Mouse (Mus musculus): ENCODE measurements at regions not wholly inside any gene's neighbourhood (a gene's known extent, or its start where the extent isn't known, plus 50 kb on each side); places are given as distances from the start of the nearest gene placed in this dataset.
A peak's percentile ranks its signal among the peaks of the same experiment; 100 is the strongest.

DNA sequence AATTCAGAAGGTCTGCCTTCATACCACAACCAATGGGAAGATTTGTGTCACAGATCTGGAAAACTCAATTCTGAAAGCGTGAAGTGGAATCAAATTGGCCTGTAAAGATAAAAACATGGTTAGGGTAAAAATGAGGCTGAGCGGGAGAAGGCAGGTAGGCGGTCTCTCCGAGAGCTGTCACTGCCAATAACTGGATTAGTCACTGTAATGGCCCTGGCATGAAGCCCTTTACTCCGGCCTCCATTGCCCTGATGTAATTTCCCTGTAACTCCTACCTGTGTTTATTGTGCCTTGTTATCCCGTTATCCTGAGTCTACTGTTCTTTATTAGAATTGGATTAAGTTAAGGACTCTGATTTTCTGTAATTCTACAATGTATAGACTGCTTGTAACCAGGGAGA, 166.3 kb upstream of the Eef2kmt start:
- no peak overlapping the region for H3K4me2 ChIP-seq (ENCODE audit: low read depth, low read length)
- H3K4me3 ChIP-seq (ENCODE audit: low read depth, low read length), result no peak overlapping the region
- no peak overlapping the region for H3K9ac ChIP-seq (ENCODE audit: low read depth, low read length)
- ATAC-seq (ENCODE audit: low read depth) (no peak), DNase-seq (ENCODE audit: low spot score) (no peak)
- H3K27ac ChIP-seq (replicated peaks; ENCODE audit: low read depth, low read length), result no peak overlapping the region
- no peaks in the 10 kb centered on the region for H3K4me1 ChIP-seq (ENCODE audit: control insufficient read depth, insufficient read depth, low read length)
- H3K27me3 ChIP-seq (replicated peaks; ENCODE audit: control insufficient read depth, insufficient read depth, low read length), result no peaks in the 10 kb centered on the region
- 67% methylated on average over 6 of the region's 6 CpGs for whole genome bisulfite sequencing
- no peaks in the 10 kb centered on the region for H3K9me3 ChIP-seq (ENCODE audit: control insufficient read depth, low read length)
- H3K36me3 ChIP-seq (ENCODE audit: control insufficient read depth, insufficient read depth, low read length), result no peaks in the 10 kb centered on the region

DNA sequence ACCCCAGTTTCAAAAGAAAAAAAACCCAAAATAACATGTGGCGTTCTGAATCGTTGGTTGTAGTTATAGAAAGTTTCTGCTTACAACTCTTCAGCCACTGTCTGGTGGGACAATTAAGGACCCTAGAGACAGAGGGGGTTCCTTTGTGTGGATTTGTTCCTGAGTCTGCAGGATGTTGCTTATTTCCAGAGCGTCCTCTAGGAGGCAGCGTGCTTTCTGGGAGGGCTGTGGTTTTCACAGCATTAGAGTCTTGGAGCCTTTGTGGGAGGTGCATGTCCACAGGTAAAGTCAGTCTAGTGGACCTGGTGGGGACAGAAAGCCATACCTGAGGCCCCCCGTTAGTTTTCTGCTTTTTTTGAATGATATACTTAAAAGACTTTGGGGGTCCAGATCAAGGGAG, 165.8 kb upstream of the Eef2kmt start:
- Histone ChIP-seq H3K4me3 (ENCODE audit: low read depth, low read length) (no peak overlapping the region), H3K4me2 (ENCODE audit: low read depth, low read length) (no peak overlapping the region), H3K9ac (ENCODE audit: low read depth, low read length) (no peak overlapping the region), H3K4me1 (ENCODE audit: control insufficient read depth, insufficient read depth, low read length) (no peaks in the 10 kb centered on the region), H3K9me3 (ENCODE audit: control insufficient read depth, low read length) (no peaks in the 10 kb centered on the region), H3K36me3 (ENCODE audit: control insufficient read depth, insufficient read depth, low read length) (no peaks in the 10 kb centered on the region), H3K27me3 (replicated peaks; ENCODE audit: control insufficient read depth, insufficient read depth, low read length) (no peaks in the 10 kb centered on the region), H3K27ac (replicated peaks; ENCODE audit: low read depth, low read length) (no peak overlapping the region)
- no peak for ATAC-seq (ENCODE audit: low read depth)
- DNase-seq (ENCODE audit: low spot score), result no peak
- WGBS, result 77% methylated on average over 5 of the region's 5 CpGs

DNA sequence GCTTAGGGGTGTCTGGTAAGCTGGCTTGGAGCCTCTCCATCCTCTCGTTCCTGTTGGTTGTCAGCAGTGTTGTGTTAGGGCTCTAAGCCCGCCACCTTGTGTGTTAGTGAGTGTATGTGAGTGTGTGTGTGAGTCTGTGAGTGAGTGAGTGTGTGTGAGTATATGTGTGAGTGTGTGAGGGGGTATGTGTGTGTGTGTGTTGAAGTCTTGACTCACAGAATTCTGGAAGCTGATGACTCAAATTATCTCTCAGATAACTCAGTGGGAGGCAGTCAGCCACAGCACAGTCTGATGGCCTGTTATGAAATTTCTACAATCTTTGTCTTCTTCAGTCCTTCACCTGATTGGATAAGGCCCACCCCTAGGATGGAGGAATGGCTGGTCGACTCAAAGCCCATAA, 163.7 kb upstream of the Eef2kmt start:
- Histone ChIP-seq H3K9me3 (ENCODE audit: control insufficient read depth, low read length) (no peaks in the 10 kb centered on the region), H3K4me1 (ENCODE audit: control insufficient read depth, insufficient read depth, low read length) (no peaks in the 10 kb centered on the region), H3K27ac (replicated peaks; ENCODE audit: low read depth, low read length) (no peak overlapping the region), H3K4me2 (ENCODE audit: low read depth, low read length) (no peak overlapping the region), H3K27me3 (replicated peaks; ENCODE audit: control insufficient read depth, insufficient read depth, low read length) (no peaks in the 10 kb centered on the region), H3K4me3 (ENCODE audit: low read depth, low read length) (no peak overlapping the region), H3K9ac (ENCODE audit: low read depth, low read length) (no peak overlapping the region), H3K36me3 (ENCODE audit: control insufficient read depth, insufficient read depth, low read length) (no peaks in the 10 kb centered on the region)
- WGBS, result 74% methylated on average over 3 of the region's 3 CpGs
- ATAC-seq (ENCODE audit: low read depth) (no peak), DNase-seq (ENCODE audit: low spot score) (no peak)

DNA sequence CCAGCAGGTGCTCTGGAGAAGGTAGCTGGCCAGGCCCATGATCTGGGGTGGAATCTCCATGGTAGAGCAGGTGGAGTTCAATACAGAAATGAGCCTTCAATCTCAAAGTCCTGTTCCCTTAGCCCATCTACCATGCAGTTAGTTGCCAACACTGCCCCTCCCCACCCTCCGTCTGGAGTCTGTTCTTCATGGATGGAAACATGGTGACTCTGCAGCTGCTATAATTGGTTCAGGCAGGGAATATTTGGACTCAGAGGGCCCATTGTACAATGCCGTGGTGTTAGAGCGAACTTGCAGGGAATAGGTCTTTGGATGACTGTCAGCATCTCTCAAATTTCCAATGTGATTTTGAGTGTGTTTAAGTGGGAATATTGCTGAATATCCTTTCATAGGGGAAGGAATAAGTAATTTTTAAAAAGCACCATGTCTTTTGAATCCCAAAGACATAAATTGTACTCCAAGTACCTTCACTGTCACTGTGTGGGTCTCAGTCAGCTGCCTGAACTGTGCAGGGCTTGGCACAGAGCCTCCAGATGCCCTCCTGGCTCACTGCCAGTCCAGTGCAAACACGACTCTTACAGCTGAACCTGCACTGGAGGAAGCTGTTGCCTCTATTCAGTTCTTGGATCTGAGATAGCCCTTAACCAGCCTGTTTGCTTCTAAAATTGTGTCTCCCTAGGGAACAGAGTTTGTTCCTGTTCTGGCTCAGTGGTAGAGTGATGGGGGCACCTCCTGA, 162.8 kb upstream of the Eef2kmt start:
- peak; percentile 29 for DNase-seq (ENCODE audit: low spot score)
- H3K4me1 ChIP-seq (ENCODE audit: control insufficient read depth, insufficient read depth, low read length), result no peaks in the 10 kb centered on the region
- no peak overlapping the region for H3K4me2 ChIP-seq (ENCODE audit: low read depth, low read length)
- H3K27me3 ChIP-seq (replicated peaks; ENCODE audit: control insufficient read depth, insufficient read depth, low read length), result no peaks in the 10 kb centered on the region
- H3K4me3 ChIP-seq (ENCODE audit: low read depth, low read length), result no peak overlapping the region
- no peaks in the 10 kb centered on the region for H3K36me3 ChIP-seq (ENCODE audit: control insufficient read depth, insufficient read depth, low read length)
- WGBS, result 33% methylated on average over 4 of the region's 4 CpGs
- H3K9me3 ChIP-seq (ENCODE audit: control insufficient read depth, low read length), result no peaks in the 10 kb centered on the region
- H3K9ac ChIP-seq (ENCODE audit: low read depth, low read length), result no peak overlapping the region
- H3K27ac ChIP-seq (replicated peaks; ENCODE audit: low read depth, low read length), result no peak overlapping the region
- no peak; the same call in 1 of the 2 replicates for ATAC-seq (ENCODE audit: low read depth)

DNA sequence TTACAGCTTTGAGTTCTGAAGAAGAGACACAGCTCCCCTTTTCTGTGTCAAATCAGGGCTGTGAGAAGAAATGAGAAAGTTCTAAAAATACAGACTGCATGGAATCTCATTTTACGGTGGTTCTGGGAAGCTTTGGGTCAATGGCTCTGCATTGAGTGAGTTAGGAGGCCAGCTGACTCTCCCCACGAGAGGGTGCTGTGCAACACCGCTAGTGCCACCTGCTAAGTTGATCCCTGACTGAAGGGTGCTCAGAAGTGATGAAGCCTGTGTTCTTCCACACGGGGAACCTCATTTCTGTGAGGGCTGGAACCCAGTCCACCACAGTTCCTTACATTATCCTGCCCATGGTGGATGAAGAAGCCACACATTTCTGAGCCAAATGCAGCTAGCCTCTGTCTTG, 159.5 kb upstream of the Eef2kmt start:
- H3K27me3 ChIP-seq (replicated peaks; ENCODE audit: control insufficient read depth, insufficient read depth, low read length), result no peaks in the 10 kb centered on the region
- ATAC-seq (ENCODE audit: low read depth), result no peak
- no peaks in the 10 kb centered on the region for H3K4me1 ChIP-seq (ENCODE audit: control insufficient read depth, insufficient read depth, low read length)
- H3K4me3 ChIP-seq (ENCODE audit: low read depth, low read length), result no peak overlapping the region
- H3K4me2 ChIP-seq (ENCODE audit: low read depth, low read length), result no peak overlapping the region
- no peak overlapping the region for H3K27ac ChIP-seq (replicated peaks; ENCODE audit: low read depth, low read length)
- no peaks in the 10 kb centered on the region for H3K9me3 ChIP-seq (ENCODE audit: control insufficient read depth, low read length)
- no peak for DNase-seq (ENCODE audit: low spot score)
- 80% methylated on average over 4 of the region's 4 CpGs for WGBS
- no peak overlapping the region for H3K9ac ChIP-seq (ENCODE audit: low read depth, low read length)
- no peaks in the 10 kb centered on the region for H3K36me3 ChIP-seq (ENCODE audit: control insufficient read depth, insufficient read depth, low read length)

DNA sequence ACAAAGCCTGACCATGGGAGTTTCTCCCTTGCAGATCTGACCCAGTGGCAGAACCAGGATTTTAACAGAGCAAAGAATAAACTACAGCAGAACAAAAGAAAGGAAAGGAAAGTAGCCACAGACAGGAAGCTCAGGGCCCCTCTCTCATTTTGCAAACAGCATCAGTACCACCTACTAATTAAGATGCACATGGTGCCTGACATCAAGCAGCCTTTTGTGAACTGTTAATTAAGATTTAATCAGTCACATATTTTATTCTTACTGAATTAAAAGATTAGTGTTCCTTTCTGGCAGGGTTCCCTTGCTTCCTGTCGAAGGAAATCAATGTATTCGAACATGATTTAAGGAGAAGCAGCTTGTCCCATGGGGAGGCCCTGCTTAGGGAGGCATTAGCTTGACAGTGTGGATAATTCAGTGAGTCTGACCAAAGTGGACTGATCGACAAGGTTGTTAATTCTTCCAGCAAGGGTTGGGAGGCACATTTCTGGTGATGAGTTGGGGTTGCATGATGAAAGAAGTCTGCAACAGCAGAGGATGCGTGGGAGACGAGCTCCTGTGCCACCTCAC, 156.1 kb upstream of the Eef2kmt start:
- H3K27me3 ChIP-seq (replicated peaks; ENCODE audit: control insufficient read depth, insufficient read depth, low read length), result no peaks in the 10 kb centered on the region
- DNase-seq (ENCODE audit: low spot score) (no peak), ATAC-seq (ENCODE audit: low read depth) (no peak)
- no peaks in the 10 kb centered on the region for H3K4me1 ChIP-seq (ENCODE audit: control insufficient read depth, insufficient read depth, low read length)
- no peak overlapping the region for H3K9ac ChIP-seq (ENCODE audit: low read depth, low read length)
- no peak overlapping the region for H3K4me3 ChIP-seq (ENCODE audit: low read depth, low read length)
- no peaks in the 10 kb centered on the region for H3K9me3 ChIP-seq (ENCODE audit: control insufficient read depth, low read length)
- no peak overlapping the region for H3K4me2 ChIP-seq (ENCODE audit: low read depth, low read length)
- 64% methylated on average over 5 of the region's 5 CpGs for WGBS
- H3K27ac ChIP-seq (replicated peaks; ENCODE audit: low read depth, low read length), result no peak overlapping the region
- H3K36me3 ChIP-seq (ENCODE audit: control insufficient read depth, insufficient read depth, low read length), result no peaks in the 10 kb centered on the region

DNA sequence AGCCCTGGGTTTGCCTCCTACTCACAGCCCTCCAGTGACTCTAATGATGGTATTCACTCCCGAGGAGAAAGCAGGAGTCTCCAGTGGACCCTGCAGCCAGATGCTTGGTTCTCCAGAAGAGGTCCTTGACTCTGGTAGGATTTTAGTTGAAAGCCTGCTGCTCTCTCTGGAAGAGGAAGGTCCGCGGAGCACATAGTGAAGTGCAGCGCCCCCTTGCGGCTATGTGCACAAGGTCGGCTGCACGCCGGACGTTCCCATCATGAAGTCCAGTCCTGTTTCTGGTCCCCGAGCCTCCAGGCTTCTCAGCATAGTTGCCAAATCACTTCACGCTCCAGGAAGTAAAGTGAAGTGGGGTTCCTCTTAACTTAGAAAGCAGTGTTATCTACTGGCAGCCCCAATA, 150.9 kb upstream of the Eef2kmt start:
- no peak for ATAC-seq (ENCODE audit: low read depth)
- no peaks in the 10 kb centered on the region for H3K9me3 ChIP-seq (ENCODE audit: control insufficient read depth, low read length)
- H3K36me3 ChIP-seq (ENCODE audit: control insufficient read depth, insufficient read depth, low read length), result no peaks in the 10 kb centered on the region
- peak; percentile 65 for DNase-seq (ENCODE audit: low spot score)
- H3K27me3 ChIP-seq (replicated peaks; ENCODE audit: control insufficient read depth, insufficient read depth, low read length), result no peaks in the 10 kb centered on the region
- 6% methylated on average over 11 of the region's 11 CpGs for WGBS
- no peak overlapping the region for H3K9ac ChIP-seq (ENCODE audit: low read depth, low read length)
- no peak overlapping the region for H3K4me3 ChIP-seq (ENCODE audit: low read depth, low read length)
- H3K27ac ChIP-seq (replicated peaks; ENCODE audit: low read depth, low read length), result no peak overlapping the region
- no peak overlapping the region for H3K4me2 ChIP-seq (ENCODE audit: low read depth, low read length)
- H3K4me1 ChIP-seq (ENCODE audit: control insufficient read depth, insufficient read depth, low read length), result no peaks in the 10 kb centered on the region

DNA sequence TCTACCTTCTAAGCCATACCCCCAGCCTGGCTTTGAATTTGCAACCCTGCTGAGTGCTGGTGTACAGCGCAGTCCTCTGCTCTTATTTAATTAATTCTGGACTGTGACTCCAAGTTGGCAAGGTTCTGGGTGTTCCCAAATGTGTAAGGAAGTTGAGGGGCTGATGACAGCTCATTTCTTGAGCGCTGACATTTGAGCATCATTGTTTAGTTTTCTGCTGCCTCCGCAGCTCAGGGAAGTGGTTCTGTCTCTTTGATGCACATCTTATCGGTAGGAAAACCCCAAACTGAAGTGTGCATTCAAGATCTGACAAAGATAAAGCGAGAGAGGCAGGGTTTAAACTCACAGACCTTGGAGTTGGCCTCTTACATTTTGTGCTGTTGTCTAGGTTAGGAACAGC, 137.6 kb upstream of the Eef2kmt start:
- H3K4me3 ChIP-seq (ENCODE audit: low read depth, low read length), result no peak overlapping the region

DNA sequence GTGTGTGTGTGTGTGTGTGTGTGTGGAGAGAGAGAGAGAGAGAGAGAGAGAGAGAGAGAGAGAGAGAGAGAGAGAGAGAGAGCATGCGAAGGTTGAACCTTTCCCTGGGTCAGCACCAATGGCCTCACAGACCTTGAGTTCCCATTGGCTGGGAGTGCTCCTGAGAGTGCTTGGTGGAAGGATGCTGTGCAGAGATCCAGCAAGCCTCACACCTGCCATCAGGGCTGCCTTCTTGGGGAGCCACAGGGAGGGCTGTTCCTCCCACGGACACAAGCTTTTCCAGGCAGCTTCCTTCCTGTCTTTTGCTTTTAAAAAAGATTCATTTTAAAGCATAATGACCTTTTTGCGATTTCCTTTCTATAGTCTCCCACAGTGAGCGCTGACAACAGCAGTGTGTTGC, 127.1 kb upstream of the Eef2kmt start:
- Histone ChIP-seq H3K4me2 (ENCODE audit: low read depth, low read length) (no peak overlapping the region), H3K27ac (replicated peaks; ENCODE audit: low read depth, low read length) (no peak overlapping the region), H3K4me1 (ENCODE audit: control insufficient read depth, insufficient read depth, low read length) (no peaks in the 10 kb centered on the region), H3K27me3 (replicated peaks; ENCODE audit: control insufficient read depth, insufficient read depth, low read length) (no peaks in the 10 kb centered on the region), H3K4me3 (ENCODE audit: low read depth, low read length) (no peak overlapping the region), H3K36me3 (ENCODE audit: control insufficient read depth, insufficient read depth, low read length) (no peaks in the 10 kb centered on the region), H3K9ac (ENCODE audit: low read depth, low read length) (no peak overlapping the region), H3K9me3 (ENCODE audit: control insufficient read depth, low read length) (no peaks in the 10 kb centered on the region)
- 43% methylated on average over 4 of the region's 4 CpGs for WGBS
- ATAC-seq (ENCODE audit: low read depth), result peak; percentile 30; the same call in 1 of the 2 replicates
- DNase-seq (ENCODE audit: low spot score), result no peak

More for the DNA sequence above, 137.6 kb upstream of the Eef2kmt start:
- 82% methylated on average over 5 of the region's 5 CpGs for WGBS
- no peaks in the 10 kb centered on the region for H3K4me1 ChIP-seq (ENCODE audit: control insufficient read depth, insufficient read depth, low read length)
- H3K9me3 ChIP-seq (ENCODE audit: control insufficient read depth, low read length), result no peaks in the 10 kb centered on the region
- DNase-seq (ENCODE audit: low spot score), result no peak
- H3K4me2 ChIP-seq (ENCODE audit: low read depth, low read length), result no peak overlapping the region
- no peak overlapping the region for H3K27ac ChIP-seq (replicated peaks; ENCODE audit: low read depth, low read length)
- no peaks in the 10 kb centered on the region for H3K27me3 ChIP-seq (replicated peaks; ENCODE audit: control insufficient read depth, insufficient read depth, low read length)
- ATAC-seq (ENCODE audit: low read depth), result no peak
- H3K9ac ChIP-seq (ENCODE audit: low read depth, low read length), result no peak overlapping the region
- H3K36me3 ChIP-seq (ENCODE audit: control insufficient read depth, insufficient read depth, low read length), result no peaks in the 10 kb centered on the region

Data from embryonic facial prominence, embryonic 14.5 days (tissue).